Mouse (Mus musculus): Measurements from ENCODE around the gene Nim1k.

Nim1k gene

GRCm38 (mm10) chr13:119755681-119756471, at the start of gene Nim1k:
Gene Nim1k, minus strand, starts transcription at chr13:119755882.
- DNase-seq (ENCODE audit: low read depth in 2 of 2, low spot score in 2 of 2) = peak; percentile 48 to 49

GRCm38 (mm10) chr13:119797656-119798055, 42.0 kb upstream of the Nim1k start:
- no peak for DNase-seq (ENCODE audit: low read depth in 2 of 2, low spot score in 2 of 2)

- no peak for DNase-seq (ENCODE audit: low read depth in 2 of 2, low spot score in 2 of 2)
Measured at GRCm38 (mm10) chr13:119792791-119793404, 37.2 kb upstream of the Nim1k start.

GRCm38 (mm10) chr13:119791580-119792135, 36.0 kb upstream of the Nim1k start:
- DNase-seq (ENCODE audit: low read depth in 2 of 2, low spot score in 2 of 2) = peak in 1 of 2 experiments; percentile 3

GRCm38 (mm10) chr13:119790761-119791579, 35.3 kb upstream of the Nim1k start, which contains the start of gene Zfp131:
Gene Zfp131, minus strand, starts transcription at chr13:119790889.
- peak; percentile 85 to 86 for DNase-seq (ENCODE audit: low read depth in 2 of 2, low spot score in 2 of 2)

GRCm38 (mm10) chr13:119789851-119790717, 34.4 kb upstream of the Nim1k start:
- peak; percentile 9 to 23 for DNase-seq (ENCODE audit: low read depth in 2 of 2, low spot score in 2 of 2)

- no peak for DNase-seq (ENCODE audit: low read depth in 2 of 2, low spot score in 2 of 2)
Measured at GRCm38 (mm10) chr13:119783581-119783980, 27.9 kb upstream of the Nim1k start.

- DNase-seq (ENCODE audit: low read depth in 2 of 2, low spot score in 2 of 2) = no peak
Measured at GRCm38 (mm10) chr13:119768541-119768940, 12.9 kb upstream of the Nim1k start.

GRCm38 (mm10) chr13:119766480-119766879, 10.8 kb upstream of the Nim1k start:
- no peak for DNase-seq (ENCODE audit: low read depth in 2 of 2, low spot score in 2 of 2)

- DNase-seq (ENCODE audit: low read depth in 2 of 2, low spot score in 2 of 2) = no peak
Measured at GRCm38 (mm10) chr13:119756831-119757230, 1.1 kb upstream of the Nim1k start.

- peak in 1 of 2 experiments; percentile 11 for DNase-seq (ENCODE audit: low read depth in 2 of 2, low spot score in 2 of 2)
Measured at GRCm38 (mm10) chr13:119755141-119755547, 538 bp downstream of the Nim1k start.

GRCm38 (mm10) chr13:119754635-119755020, 1.1 kb downstream of the Nim1k start:
- no peak for DNase-seq (ENCODE audit: low read depth in 2 of 2, low spot score in 2 of 2)

- no peak for DNase-seq (ENCODE audit: low read depth in 2 of 2, low spot score in 2 of 2)
Measured at GRCm38 (mm10) chr13:119753859-119754634, 1.6 kb downstream of the Nim1k start.

- DNase-seq (ENCODE audit: low read depth in 2 of 2, low spot score in 2 of 2) = no peak
Measured at GRCm38 (mm10) chr13:119746930-119747329, 8.8 kb downstream of the Nim1k start.

GRCm38 (mm10) chr13:119743470-119743869, 12.2 kb downstream of the Nim1k start:
- no peak for DNase-seq (ENCODE audit: low read depth in 2 of 2, low spot score in 2 of 2)

- DNase-seq (ENCODE audit: low read depth in 2 of 2, low spot score in 2 of 2) = no peak
Measured at GRCm38 (mm10) chr13:119742711-119743415, 12.8 kb downstream of the Nim1k start.

- no peak for DNase-seq (ENCODE audit: low read depth in 2 of 2, low spot score in 2 of 2)
Measured at GRCm38 (mm10) chr13:119741390-119742237, 14.1 kb downstream of the Nim1k start.

GRCm38 (mm10) chr13:119731448-119731847, 24.2 kb downstream of the Nim1k start:
- DNase-seq (ENCODE audit: low read depth in 2 of 2, low spot score in 2 of 2) = no peak
